Mouse (Mus musculus) cerebellum, adult 2 months (tissue): ENCODE results near the gene Kctd21.

Source experiments
- CTCF ChIP-seq: fragments of 200-500 bp; IDR thresholded peaks from 2 replicates; pipeline ENCODE4 v1.5.1; 2011; ENCODE audit warnings: low read depth, mild to moderate bottlenecking, control low read depth, low read length, moderate library complexity, borderline replicate concordance; ENCODE audit not compliant: insufficient read depth
- POLR2A ChIP-seq: fragments of 200-500 bp; IDR thresholded peaks from 2 replicates; pipeline ENCODE4 v1.6.1; 2011; ENCODE audit warnings: low read length, control low read depth, borderline replicate concordance; ENCODE audit not compliant: insufficient read depth

DNA sequence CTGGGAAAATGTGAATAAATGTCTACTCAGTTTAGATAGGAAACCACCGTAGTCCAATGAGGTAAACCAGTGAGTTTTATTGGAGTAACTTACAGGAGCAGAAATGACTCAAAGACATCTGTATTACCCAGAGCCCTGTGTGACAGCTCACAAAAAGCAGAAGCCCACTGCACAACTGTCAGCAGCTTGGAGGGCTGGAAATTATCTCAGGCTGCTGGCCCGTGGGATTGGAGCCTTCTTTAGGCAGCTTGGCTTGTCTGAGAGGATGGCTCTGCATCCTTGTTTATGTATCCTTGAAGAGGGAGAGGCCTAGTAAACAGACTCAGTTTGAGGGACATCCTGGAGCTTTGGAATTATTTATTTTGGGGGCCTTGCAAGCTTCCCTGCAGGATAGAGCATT lies 10.8 kb downstream of the Kctd21 start:
- TF ChIP-seq CTCF (no peak), POLR2A (no peak)
